Mouse (Mus musculus) fat pad, adult 2 months (tissue): ENCODE measurements around the gene Gm21970.
A peak's percentile ranks its signal among the peaks of the same experiment; 100 is the strongest.
"Not testable (repeated sequence)": the region's sequence is repeated elsewhere in the genome, so short reads cannot be mapped to it uniquely, and the experiment has no call there.

ENCODE experiments used
- DNase-seq: peaks from one replicate; pipeline ENCODE4 v3.0.0-alpha.2; 2011; ENCODE audit warnings: low read depth, low spot score; ENCODE audit errors: extremely low read depth

The Gm21970 gene

DNA sequence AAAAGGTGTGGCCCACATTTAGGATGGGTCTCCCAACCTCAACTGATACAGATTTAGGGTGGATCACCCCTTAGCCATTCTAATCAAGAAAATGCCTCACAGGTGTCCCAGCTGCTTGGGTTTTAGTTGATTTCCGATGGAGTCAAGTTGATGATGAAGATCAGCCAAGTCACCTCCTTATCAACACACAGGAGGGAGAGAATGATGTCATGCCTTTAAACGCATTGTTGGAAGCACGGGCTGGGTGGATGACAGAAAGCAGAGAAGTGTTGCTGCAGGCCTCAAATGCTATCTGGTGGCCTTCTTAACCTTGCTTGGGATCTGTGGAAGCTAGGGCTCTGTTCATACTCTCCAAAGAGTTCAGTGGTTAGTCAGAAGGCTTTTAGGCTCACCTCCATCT, 42.6 kb downstream of the Gm21970 start:
- DNase-seq = no peak

DNA sequence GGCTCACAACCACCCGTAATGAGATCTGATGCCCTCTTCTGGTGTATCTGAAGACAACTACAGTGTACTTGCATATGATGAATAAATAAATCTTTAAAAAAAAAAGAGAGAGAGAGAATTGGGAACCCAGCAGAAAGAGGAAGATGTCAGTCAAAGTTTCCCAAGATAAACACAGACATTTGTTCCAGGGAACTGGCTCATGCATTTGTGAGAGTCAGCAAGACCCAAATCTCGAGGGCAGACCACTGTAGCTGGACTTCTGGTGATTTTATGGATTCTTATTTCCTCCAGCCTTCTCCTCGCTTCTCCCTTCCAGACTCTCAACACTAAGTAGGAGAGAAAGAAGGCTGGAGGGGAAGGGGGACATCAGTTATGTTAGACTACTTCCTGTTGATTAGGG, 46.6 kb downstream of the Gm21970 start:
- DNase-seq = no peak

DNA sequence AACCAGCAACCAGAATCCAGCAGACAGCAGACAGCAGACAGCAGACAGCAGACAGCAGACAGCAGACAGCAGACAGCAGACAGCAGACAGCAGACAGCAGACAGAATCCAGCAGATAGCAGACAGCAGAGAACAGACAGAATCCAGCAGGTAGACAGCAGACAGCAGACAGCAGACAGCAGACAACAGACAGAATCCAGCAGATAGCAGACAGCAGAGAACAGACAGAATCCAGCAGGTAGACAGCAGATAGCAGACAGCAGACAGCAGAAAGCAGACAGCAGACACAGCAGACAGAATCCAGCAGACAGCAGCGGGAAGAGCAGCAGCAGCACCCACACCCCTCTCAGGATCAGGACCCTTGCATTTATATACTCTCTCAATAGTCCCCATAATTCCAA, 47.1 kb downstream of the Gm21970 start:
- not testable (repeated sequence) for DNase-seq

DNA sequence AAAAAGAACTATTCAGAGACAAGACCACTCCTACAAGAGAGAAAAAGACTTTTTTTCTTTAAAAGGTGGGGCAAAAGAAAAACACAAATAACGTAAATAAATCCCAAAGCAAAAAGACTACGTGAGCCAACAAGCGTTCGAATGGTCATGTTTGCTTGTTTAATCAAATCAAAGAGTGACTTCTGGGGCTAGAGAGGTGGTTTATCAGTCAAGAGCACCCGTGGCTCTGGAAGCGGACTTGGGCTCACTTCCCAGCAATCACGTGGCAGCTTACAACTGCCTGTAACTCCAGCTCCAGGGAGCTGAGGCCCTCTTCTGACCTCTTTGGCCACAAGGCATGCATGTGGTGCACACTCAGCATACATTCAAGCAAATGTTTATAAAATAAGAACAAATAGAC, 49.8 kb downstream of the Gm21970 start:
- no peak for DNase-seq

DNA sequence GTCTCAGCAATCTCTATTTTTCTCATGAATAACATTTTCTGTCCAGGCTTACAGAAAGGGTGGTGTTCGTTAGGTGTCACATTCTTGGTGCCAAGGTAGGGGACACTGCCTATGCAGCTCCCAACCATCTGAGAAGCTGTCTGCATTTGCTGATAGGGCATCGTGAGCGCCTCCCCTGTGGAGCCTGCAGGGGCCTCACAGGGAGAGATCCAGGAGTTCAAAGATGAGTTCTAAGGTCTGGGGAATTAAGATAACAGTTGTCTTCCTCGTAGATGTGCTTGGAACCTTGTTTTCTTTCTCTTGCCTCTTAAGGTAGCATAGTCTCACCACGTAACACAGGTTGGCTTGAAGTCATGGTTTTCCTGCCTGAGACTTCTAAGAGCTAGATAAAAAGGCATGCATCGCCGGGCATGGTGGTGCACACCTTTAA, 50.3 kb downstream of the Gm21970 start:
- no peak for DNase-seq

DNA sequence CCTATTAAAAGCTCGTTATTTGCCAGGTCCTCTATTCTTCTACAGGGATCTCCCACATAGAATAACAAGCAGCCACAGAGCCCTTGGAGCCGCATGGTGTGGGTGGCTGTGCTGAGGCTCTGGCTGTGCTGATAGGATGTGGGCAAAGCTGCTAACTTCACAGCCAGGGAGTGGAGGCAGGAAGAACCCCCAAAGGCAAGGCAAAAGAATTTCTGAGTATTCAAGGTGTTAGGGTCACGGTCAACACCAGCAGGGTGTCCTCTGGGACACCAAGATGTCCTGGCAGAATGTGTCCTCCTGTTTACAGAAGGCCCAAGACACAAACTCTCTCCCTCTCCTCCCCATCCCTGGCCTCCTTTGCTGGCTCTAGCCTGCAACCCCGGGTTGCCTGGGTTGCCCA, 50.9 kb downstream of the Gm21970 start:
- no peak for DNase-seq

DNA sequence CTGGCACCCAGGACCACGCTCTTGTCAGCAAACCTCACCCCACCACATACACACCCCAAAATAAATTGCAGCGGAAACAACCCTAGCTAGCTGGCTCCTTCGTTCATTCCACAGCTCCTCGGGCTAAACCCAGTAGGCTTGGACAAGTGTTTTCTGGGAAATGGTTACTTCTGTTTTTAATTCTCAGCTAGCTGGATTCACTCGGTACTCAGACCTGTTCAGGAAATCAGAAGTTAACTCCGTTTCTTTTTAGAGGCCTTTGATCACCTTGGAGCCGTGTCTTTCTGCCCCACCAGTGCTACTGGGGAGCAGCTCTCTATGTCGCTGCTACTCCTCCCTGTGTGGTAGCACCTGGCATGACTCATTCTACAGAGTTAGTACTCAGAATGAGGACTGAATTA, 51.7 kb downstream of the Gm21970 start:
- no peak for DNase-seq

- no peak for DNase-seq
Observed at GRCm38 (mm10) chr16:91444847-91445246, 53.3 kb downstream of the Gm21970 start.

GRCm38 (mm10) chr16:91445566-91445965, 54.0 kb downstream of the Gm21970 start:
- DNase-seq = no peak

- DNase-seq = no peak
Observed at GRCm38 (mm10) chr16:91446778-91447511, 55.4 kb downstream of the Gm21970 start.

DNA sequence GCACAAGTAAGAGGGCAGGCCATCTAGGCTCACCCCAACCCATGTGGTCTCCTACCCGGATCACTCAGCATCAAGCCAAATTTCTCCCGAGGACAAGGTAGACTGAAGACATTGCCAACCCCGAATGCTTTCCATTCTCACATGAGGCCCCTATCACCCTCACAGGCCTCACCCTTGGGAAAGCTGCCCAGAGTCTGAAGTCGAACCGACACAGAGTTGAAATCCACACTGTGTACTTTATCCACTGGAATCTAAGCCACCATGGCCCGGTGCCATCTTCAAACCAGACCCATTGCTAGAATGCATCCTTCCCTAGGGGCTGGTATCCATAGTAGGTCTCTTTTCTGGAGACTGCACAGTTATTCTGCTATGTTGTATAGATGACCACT, 56.0 kb downstream of the Gm21970 start:
- DNase-seq = no peak

DNA sequence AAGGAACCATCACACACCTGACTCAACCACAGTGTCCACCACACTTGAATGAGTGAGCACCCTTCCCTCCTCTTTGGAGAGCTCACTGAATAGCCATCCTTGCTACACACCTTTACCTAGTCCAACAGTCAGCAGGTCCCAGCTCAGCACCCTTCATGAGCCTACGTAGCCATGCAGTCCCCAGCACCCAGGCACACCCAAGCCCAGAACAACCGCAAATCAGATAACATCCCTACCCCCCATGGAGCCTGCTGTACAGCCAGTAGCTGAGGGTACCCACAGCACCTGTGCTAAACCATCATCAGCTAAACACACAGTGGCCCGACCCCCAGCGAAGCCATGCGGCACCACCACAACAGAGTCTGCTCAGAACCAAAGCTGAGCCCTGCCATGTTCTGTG, 56.6 kb downstream of the Gm21970 start:
- DNase-seq = no peak

- DNase-seq = no peak
Observed at GRCm38 (mm10) chr16:91448895-91449294, 57.4 kb downstream of the Gm21970 start.

DNA sequence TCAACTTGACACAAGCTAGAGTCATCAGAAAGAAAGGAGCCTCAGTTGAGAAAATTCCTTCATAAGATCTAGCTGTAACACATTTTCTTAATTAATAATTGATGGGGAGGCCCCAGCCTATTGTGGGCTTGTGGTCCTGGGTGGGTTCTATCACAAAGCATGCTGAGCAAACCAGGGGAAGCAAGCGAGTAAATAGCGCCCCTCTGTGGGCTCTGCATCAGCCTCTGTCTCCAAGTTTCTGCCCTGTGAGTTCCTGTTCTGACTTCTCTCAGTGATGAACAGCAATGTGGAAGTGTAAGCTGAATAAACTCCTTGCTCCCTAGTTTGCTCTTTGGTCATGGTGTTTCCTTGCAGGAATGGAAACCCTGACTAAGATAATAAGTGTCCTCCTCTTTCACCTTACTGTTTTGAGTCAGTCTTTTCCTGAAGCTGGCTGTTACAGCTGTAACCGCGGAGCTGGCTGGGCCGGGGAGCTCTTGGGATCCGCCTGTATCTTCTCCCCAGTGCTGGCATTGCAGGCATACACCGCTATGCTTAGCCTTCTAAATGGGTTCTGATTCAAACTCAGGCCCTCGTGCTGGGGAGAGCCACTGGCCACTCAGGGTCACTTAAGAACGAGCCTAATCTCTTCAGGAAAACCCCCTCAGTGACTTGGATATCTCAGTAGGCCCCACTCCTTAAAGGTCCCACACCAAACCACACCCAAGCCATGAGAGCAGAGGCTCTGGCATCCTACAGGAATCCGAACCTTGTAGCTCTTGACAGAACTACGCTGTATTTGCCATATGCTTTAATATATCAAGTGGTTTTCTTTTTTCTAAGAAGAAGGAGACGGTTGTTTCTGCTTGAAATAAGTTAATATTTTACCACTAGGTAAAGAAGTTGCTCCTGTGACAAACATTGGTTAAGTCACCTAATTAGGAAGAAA, 58.9 kb downstream of the Gm21970 start:
- DNase-seq = no peak

DNA sequence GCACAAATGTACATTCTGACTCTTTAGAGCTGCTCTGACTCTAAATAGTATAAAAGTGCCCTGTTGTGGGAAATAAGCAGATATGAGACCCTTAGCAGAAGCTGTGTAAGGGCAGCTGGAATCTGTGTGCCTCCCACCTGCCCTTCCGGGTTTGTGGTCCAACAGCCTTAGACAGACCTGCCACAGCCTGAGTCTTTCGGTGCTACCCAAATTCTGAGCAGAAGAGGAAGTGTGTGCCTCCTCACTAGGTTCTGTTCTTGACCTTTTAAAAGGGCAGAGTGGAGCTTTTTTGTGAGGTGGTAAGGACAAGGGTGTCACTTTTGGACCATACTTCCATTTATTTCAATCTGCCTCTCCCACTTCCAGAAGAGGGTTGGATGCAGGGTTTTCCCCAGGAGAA, 60.4 kb downstream of the Gm21970 start:
- DNase-seq = no peak

DNA sequence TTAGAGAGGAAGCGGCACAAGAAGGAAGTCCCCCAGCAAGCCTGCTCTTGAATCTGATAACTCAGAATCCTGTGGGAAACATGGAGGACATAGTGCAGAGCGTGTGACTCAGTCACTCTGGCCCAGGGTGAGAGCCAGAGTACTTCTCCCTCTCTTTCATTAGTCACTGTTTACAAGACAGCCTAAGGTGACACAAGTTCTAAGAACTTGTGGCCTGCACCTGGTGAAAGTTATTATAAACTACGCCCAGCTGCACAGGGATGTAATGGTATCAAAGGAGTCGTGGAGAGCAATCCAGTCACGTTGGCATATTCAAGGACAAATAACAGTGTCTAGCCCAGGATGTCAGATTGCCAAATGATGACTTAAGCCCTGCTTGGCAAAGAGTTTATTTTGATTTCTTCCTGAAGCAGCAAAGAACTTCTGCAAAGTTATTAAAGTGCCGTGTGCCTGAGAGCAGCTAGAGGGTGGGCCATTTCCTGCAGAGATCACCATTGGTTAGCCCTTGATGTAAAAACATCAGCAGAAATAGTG, 60.9 kb downstream of the Gm21970 start:
- peak; percentile 19 for DNase-seq

- DNase-seq = no peak
Observed at GRCm38 (mm10) chr16:91455868-91456267, 64.3 kb downstream of the Gm21970 start.

DNA sequence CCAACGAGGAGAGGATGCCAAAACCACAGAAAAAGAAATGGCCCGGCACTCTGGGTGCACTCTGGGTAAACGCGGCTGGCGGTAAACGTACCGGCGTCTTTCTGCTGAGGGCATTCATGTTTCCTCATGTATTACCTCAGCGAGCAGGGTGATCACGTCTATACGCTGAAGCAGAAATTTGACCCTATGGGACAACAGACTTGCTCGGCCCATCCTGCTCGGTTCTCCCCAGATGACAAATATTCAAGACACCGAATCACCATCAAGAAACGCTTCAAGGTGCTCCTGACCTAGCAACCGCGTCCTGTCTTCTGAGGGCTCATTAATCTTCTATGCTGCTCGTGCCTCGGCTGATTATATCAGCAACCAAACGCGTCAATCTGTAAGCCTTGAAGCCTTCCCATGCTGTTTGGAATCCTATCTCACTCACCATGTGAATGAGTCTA, 66.8 kb downstream of the Gm21970 start:
- DNase-seq = no peak

DNA sequence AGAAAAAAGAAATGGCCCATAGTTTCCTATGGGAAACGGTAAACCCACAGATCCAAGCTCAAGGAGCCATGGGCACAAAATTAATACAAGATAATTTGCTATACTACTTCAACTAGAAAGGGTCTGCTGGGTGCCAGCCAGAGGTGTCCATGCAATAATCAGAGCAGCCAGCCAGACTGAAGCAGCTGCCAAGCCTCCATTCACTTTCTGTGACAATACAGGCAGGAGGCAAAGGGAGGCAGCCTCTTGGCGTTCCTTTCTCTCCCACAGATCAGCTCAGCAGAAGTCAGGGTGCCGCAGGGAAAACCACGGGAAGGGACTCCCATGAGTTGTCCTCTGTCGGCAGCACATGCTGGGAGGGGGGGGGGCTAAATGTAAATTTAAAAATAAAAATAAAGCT, 67.5 kb downstream of the Gm21970 start:
- no peak for DNase-seq

DNA sequence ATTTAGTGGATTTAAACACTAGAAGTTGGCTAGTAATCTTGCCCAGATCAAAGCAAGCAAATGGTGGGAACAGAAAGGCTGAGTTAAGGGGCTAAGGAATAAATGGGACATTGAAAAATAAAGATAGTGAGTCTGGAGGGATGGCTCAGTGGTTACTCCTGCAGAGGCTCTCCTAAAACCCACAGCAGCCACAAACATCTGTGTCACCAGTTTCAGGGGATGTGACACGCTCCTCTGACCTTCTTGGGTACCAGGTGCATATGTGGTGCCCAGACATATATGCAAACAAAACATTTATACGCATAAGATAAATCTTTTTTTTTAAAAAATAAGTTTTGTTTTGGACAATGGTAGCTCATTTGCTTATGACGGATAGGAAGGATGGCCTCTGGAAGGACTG, 67.9 kb downstream of the Gm21970 start:
- DNase-seq = no peak

- DNase-seq = no peak
Observed at GRCm38 (mm10) chr16:91459841-91460370, 68.4 kb downstream of the Gm21970 start.
